Mouse (Mus musculus) neural tube, embryonic 10.5 days (tissue): ENCODE results near the gene Klhl18.
A peak's percentile ranks its signal among the peaks of the same experiment; 100 is the strongest.

Experiments
- DNase-seq: peaks from one replicate; pipeline ENCODE4 v3.0.0-alpha.2; 2017; ENCODE audit warnings: low spot score; ENCODE audit errors: extremely low spot score

Klhl18 gene

DNA sequence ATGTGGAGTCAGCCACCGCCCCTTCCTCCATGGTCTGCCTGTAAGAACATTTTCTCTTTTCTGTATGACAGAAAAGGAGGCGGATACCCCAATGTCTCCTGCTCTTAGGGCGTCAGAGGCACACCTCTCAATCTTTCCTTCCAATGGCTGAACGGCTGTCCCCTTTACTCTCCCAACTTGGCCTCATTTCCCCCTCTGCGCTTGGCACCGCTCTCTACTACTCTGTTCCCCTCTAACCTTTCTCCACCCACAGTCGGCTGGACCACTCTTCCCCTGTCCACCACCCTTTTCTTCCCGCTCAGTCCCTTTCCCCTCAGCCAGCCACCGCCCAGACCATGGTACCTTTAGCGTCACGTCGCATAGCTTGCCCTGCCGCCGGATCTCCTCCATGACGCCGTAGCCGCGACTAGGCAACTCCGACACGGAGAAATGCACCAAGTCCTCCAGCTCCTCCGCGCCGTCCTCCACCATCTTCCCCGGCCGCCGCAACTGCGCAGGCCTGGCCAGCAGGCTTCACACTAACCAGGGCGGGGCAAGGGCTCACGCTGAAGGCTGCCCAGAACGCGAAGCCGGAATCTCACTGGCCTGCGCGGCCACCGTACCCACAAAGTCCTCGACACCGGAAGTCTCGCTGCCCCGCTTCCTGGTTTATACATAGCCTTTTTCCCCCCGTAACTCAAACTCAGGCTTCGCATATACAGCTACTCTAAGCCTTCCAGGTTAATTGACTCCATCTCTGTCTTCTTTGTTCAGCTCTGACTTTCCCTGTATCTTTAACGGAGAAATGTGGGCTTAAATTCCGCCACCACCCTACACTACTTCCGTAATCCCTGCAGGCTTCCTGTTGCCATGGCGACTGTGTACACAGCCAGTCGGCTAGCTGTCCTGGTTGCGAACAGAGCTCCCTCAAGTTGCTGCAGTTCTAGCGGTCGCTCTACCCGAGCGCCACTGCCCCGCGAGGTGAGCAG is at the start of gene Klhl18, which contains the start of gene Kif9:
Gene Klhl18 (minus strand): TSS at position 571 of the 968 bp plus-strand sequence.
Gene Kif9 (plus strand): TSS at position 835 of the 968 bp plus-strand sequence.
- peak; percentile 98 for DNase-seq

GRCm38 (mm10) chr9:110525737-110526136 is 49.2 kb upstream of the Klhl18 start:
- DNase-seq: no peak

GRCm38 (mm10) chr9:110490913-110491312 is 14.4 kb upstream of the Klhl18 start:
- DNase-seq: no peak

DNA sequence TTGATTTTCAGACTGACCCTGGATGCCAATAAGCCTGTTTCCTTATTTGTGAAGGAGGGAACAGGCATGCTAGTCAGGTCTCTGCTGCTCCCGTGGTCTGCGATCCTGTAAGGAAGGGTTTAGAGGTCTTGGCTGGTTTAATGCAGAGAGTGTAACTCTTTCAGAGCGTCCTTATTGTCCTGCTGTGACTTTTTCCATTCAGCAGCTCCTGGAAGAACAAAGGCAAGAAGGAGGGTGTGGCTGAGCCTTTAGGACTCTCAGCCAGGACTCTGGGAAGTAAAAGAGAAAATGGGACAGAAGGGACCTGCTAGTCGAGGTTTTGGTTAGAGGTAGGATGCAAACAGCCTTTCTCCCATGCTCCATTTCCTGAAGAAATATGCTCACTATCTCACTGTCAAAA is 12.3 kb upstream of the Klhl18 start:
- no peak for DNase-seq

- no peak for DNase-seq
Measured at GRCm38 (mm10) chr9:110478639-110479038, 2.1 kb upstream of the Klhl18 start.

GRCm38 (mm10) chr9:110477951-110478350 is 1.5 kb upstream of the Klhl18 start:
- DNase-seq: no peak

DNA sequence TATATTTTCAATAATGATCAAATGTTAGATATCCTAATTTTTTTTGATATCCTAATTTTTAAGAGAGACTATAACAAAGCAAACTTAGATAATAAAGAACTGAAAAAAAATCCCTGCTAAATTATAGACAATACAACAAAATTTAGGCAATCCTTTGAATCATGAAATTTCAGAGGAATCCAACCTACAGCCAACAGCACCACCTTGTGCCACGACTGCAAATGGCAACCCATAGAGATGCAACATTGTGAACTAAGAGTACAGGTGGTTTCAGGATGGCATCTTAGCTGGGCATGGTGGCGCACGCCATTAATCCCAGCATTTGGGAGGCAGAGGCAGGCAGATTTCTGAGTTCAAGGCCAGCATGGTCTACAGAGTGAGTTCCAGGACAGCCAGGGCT is 10.3 kb downstream of the Klhl18 start:
- DNase-seq: no peak

DNA sequence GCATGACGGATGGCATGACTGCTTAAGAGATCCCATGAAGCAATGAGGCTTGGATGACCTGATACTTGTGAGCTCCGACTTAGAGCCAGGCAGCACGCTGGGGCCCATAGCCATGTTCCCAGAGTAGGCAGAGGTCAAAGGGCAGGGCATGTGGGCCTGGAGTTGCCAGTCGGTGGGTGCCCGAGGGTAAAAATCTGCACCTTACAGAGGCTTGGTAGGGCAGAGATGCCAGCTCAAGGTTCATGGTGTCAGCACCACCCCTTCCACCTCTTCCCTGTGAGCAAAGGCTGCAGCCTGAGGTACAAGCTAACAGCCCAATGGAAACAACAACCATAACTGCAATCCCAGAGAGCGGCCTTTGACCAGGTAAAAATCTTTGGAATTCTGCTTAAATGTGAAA is 11.2 kb downstream of the Klhl18 start:
- no peak for DNase-seq

GRCm38 (mm10) chr9:110463983-110464591 is 12.4 kb downstream of the Klhl18 start:
- no peak for DNase-seq

DNA sequence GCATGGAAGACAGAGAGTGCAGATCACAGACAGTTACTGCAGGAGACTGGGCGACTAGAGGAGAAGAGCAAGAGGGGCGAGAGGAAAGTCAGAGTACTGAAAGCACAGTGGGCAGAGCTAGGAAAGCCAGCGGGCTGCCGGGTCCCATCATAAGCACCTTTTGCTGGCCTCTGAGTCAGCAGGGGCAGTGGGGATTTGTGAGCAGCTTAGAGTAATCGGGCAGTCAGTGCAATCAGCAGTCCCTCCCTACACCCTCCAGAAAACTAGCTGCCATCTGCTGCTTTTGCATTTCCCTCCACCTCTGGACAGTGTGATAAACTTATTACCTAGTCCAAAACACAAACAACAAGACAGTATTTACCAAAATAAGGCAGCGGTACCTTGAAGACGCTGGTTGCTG is 14.2 kb downstream of the Klhl18 start:
- DNase-seq: no peak

GRCm38 (mm10) chr9:110460884-110461815 is 15.3 kb downstream of the Klhl18 start:
- no peak for DNase-seq

DNA sequence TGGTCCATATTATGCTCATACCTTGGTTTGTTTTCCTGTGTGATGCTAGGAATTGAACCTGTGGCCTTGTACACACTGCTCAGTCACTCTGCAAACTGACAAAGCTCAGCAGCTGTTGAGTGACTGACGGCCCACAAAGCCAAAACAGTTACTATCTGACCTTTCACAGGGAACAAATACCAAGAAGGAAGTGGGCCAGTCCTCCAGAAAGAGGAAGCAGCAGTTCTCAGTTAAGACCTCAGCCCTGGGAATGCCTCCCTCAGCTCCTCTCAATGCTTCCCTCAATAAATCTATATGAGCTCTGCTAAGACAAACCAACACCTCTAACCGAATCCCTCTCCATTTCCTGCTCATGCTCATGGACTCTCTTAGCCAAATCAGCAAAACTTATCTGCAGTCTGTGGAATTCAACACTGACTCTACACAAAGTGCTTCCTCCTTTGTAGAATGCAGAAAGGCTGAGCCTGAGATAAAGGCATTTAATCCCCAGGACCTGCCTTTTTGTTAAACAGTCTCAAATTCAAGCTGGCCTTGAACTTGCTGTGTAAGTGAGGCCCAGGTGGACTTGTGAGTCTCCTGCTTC is 17.3 kb downstream of the Klhl18 start:
- DNase-seq: no peak

DNA sequence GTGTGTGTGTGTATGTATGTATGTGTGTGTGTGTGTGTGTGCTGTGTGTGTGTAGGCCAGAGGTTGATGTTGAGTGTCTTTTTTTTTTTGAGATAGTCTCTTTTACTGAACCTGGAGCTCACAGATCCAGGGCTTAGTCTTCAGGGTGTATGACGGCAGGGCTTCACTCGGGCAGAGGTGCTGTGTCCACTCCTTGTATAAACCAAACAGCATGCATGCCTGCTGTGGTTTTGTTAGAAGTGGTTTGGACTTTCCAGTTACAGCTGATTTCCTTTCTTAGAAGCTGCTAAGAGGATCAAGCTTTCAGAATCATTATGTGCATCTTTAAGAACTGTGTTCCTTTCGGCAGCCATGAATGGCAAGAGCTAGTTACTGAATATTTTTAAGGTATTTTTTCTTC is 18.6 kb downstream of the Klhl18 start:
- no peak for DNase-seq

DNA sequence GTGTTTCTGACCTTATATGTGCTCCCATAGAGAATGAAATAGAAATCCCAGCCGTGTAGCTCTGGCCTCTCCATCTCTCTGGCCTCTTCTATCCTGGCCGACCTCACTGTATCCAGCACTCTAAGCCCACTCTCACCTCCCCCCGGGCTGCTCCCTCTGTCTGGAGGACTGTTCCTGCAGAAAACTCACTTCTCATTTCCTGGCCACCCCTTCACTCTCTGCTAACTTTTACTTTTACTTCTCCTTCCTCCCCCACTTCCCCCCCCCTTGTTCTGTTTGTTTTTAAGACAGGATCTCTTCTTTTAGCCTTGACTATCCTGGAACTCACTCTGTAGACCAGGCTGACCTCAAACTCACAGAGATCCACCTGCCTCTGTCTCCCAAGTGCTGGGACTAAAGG is 24.0 kb downstream of the Klhl18 start:
- no peak for DNase-seq

DNA sequence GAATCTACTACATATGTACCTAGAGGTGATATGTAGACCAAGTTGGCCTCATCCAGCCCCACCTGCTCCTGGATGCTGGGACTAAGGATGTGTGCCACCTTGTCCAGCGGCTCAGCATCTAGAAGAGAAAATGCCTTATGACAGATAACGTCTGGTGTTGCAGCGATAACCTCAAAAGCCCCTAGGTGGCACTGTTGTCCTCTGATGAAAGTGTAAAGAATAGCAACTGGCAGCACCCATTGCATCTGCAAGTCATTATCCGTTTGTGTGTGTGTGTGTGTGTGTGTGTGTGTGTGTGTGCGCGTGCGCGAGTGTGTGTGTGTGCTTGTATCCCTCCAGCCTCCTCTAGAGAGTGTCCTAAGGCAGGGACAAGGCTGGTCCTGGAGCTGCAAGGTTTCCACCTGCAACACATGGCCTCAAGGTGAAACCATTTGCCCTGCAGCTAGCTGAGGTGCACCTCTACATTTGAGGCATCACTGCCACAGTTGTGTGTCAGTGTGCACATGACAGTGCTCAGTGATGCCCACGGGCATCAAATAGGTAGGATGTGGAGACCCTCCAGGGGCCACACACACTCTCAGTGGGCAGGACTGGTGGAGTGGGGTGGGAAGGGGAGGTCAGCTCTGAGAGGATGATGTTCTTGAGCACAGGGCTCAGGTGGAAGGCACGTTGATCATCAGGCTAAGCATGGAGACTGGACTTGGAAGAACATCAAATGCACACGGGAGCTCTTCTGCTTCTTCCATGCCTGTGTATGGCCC is 27.5 kb downstream of the Klhl18 start:
- peak; percentile 79 for DNase-seq

DNA sequence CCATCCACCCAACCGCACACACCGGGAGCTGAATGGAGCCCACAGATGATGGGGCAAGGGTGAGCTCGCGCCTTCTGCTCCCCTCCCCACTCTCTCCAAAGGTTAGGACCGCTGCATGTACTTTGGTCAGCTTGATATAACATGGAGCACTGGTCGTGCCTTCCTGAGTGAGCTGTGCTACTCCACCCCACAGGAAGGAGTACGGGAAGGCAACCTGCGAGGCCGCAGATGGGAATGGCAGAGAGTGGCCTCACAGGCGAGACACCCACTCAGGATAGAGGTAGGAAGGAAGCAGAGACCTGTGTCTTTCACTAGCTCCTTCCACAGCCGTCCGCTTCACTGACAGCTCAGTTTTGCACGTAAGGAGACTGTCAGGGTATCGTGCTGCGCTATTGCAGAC is 28.1 kb downstream of the Klhl18 start:
- DNase-seq: no peak

DNA sequence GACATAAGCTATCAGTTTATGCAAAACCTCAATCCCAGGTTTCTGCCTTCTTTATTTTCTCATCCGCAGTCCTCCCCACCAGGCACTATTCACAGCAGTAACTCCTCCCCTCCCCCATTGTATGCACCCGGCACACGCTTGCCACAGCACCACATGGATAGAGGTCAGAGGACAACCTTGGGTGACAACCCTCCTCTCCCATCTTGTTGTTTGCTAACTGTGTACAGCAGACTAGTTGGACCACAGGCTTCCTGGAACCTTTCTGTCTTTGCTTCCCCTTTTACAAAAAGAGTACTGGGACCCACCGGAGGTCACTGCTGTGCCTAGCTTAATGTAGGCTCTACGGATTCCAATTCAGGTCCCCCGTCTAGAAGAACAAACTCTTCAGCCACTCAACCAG is 35.9 kb downstream of the Klhl18 start:
- DNase-seq: no peak

GRCm38 (mm10) chr9:110440049-110440448 is 36.4 kb downstream of the Klhl18 start:
- no peak for DNase-seq

GRCm38 (mm10) chr9:110436041-110436440 is 40.5 kb downstream of the Klhl18 start:
- no peak for DNase-seq

DNA sequence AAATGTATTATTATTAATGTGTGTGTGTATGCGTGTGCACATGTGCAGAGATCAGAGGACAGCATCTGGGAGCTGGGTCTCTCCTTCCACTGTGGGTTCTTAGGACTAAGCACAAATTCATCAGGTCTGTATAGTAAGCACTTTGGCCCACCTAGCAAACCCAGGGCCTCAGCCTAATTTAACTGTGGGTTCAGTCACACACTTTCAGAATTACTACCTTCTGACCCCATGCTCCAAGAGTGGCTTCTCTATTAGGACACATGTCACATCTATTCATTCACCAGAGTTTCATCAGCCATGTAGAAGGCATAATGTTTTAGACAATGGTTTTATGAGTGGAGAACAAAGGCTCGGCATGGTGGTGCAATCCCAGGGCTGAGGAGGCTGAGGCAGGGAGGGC is 43.4 kb downstream of the Klhl18 start:
- no peak for DNase-seq
